Mouse (Mus musculus) liver, adult 2 months (tissue): ENCODE results near the gene Fgfr2.

Experiments used
- CTCF ChIP-seq: fragments of 200-500 bp; IDR thresholded peaks from 2 replicates; pipeline ENCODE4 v1.5.1; 2011; ENCODE audit warnings: low read depth, low read length, control low read depth
- POLR2A ChIP-seq: fragments of 200-500 bp; IDR thresholded peaks from 2 replicates; pipeline ENCODE4 v1.6.1; 2011; ENCODE audit warnings: low read length, control low read depth; ENCODE audit not compliant: insufficient read depth; ENCODE audit errors: extremely low read depth

DNA sequence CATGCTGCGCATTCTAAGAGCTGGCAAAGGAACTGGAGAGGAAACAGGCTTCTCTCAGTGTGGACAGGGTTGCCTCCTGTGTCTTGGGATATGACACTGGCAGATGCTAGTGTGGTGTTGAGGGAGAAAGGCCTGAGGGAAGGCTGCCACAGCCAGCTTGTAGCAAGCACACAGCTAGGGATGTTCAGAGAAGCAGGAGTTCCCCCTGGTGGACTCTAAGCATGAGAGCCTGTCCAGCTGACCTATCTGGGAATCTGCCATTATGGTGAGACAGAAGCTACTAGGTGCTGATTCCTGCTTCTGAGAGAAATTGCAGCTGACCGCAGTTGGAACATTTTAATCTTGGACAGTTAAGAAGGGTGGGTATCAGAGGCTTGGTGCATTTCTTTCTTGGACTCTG, 2368.4 kb downstream of the Fgfr2 start:
- no peak for TF ChIP-seq POLR2A
- peak; percentile 29; the same call in 1 of the 2 replicates for TF ChIP-seq CTCF
